Mouse (Mus musculus): ENCODE results near the gene Zbtb49. TPM values are rescaled to one million over a fixed set of nuclear protein-coding genes. Genes with fewer than 3 reads are reported as not detected.

Zbtb49 gene
- polyA plus RNA-seq, 1 experiment = 0.25 TPM

DNA sequence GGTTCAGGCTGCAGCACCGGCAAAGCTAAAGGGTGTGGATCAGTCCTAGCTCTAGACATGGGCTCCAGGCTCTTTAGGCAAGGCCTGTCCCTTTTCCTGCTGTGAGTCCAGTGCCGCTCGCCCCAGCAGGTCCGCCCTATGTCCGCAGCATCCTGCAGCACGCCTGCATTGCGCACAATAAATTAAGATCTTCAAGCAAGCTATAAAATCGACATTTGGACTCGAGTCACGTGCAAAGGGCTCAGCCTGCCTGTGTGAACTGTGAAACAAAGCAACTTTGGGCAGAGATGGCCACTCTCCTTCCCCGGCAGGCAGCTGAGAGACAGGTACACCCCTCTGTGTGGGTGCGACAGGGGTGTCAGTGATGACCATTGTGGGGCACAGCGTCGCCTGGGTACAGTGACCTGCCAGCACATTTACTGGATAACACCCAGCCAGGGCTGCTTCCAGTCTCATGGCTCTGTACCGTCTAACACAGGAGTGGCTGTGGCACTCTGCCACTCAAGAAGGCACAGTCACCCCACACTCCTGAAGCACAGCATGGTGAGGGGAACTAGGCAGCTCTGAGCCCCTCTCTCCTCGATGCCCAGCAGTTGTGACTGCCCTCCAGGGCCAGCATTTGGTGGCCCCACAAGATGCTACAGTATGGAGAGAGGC is 45.9 kb downstream of the Zbtb49 start:
- no peaks in the 10 kb centered on the region for H3K9me3 ChIP-seq (ENCODE audit: control insufficient read depth, low read length)

DNA sequence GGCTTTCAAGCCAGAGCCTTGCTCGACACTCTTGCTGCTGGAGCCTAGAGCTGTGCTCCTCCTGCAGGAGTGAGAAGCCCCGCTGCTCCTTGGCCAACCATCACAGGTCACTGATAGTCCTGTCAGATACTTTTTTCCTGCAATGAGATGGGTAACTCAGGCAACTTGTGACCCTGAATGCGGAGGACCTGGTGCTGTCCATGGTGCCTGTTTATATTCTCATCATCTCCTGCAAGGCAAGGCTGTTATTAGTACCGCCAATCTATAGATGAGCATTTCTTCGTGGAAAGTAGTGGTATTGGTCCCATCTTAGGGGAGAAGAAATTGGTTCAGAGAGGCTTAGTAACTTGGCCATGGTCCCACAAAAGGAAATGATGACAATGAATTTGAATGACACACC is 46.5 kb downstream of the Zbtb49 start:
- Histone ChIP-seq H3K36me3 (ENCODE audit: control insufficient read depth) (no peaks in the 10 kb centered on the region), H3K9me3 (ENCODE audit: control insufficient read depth, low read length) (no peaks in the 10 kb centered on the region), H3K27me3 (ENCODE audit: control insufficient read depth) (no peaks in the 10 kb centered on the region; the same call in 1 of the 2 replicates), H3K4me3 (replicated peaks) (no peak overlapping the region), H3K4me1 (ENCODE audit: control insufficient read depth) (no peaks in the 10 kb centered on the region)
- TF ChIP-seq TAL1 (IDR thresholded peaks at IDR 0.05; ENCODE audit: low read length) = no peak
- TF ChIP-seq GATA1 (IDR thresholded peaks at IDR 0.05; ENCODE audit: low read length) = no peak

More for the DNA sequence above, 45.9 kb downstream of the Zbtb49 start:
- Histone ChIP-seq H3K36me3 (ENCODE audit: control insufficient read depth) (no peaks in the 10 kb centered on the region), H3K4me3 (replicated peaks) (no peak overlapping the region), H3K4me1 (ENCODE audit: control insufficient read depth) (no peaks in the 10 kb centered on the region), H3K27me3 (ENCODE audit: control insufficient read depth) (no peaks in the 10 kb centered on the region; the same call in 1 of the 2 replicates)
- no peak for TF ChIP-seq TAL1 (IDR thresholded peaks at IDR 0.05; ENCODE audit: low read length)
- no peak for TF ChIP-seq GATA1 (IDR thresholded peaks at IDR 0.05; ENCODE audit: low read length)

DNA sequence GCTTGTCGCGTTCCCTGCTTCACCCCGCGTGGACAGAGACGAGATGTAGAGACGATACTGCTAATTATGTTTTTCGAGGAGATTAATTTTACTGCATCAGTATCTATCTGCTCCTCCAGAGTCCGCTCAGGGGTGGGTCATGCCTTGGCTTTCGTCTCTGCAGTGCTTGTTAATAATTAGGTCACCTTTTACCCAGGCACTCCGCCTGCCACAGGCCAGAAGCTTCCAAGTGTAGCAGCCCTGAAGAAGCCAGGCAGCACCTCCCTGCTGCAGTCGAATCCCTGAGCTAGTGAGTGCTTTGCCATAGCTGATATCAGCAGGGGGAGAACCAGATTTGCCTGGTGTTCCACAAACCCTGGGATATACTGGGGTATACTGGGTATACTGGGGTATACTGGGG is 51.8 kb downstream of the Zbtb49 start:
- Histone ChIP-seq H3K4me1 (ENCODE audit: control insufficient read depth) (no peaks in the 10 kb centered on the region), H3K9me3 (ENCODE audit: control insufficient read depth, low read length) (no peaks in the 10 kb centered on the region), H3K27me3 (ENCODE audit: control insufficient read depth) (no peaks in the 10 kb centered on the region), H3K36me3 (ENCODE audit: control insufficient read depth) (no peaks in the 10 kb centered on the region), H3K4me3 (replicated peaks) (no peak overlapping the region)
- no peak for TF ChIP-seq TAL1 (IDR thresholded peaks at IDR 0.05; ENCODE audit: low read length)
- no peak for TF ChIP-seq GATA1 (IDR thresholded peaks at IDR 0.05; ENCODE audit: low read length)

DNA sequence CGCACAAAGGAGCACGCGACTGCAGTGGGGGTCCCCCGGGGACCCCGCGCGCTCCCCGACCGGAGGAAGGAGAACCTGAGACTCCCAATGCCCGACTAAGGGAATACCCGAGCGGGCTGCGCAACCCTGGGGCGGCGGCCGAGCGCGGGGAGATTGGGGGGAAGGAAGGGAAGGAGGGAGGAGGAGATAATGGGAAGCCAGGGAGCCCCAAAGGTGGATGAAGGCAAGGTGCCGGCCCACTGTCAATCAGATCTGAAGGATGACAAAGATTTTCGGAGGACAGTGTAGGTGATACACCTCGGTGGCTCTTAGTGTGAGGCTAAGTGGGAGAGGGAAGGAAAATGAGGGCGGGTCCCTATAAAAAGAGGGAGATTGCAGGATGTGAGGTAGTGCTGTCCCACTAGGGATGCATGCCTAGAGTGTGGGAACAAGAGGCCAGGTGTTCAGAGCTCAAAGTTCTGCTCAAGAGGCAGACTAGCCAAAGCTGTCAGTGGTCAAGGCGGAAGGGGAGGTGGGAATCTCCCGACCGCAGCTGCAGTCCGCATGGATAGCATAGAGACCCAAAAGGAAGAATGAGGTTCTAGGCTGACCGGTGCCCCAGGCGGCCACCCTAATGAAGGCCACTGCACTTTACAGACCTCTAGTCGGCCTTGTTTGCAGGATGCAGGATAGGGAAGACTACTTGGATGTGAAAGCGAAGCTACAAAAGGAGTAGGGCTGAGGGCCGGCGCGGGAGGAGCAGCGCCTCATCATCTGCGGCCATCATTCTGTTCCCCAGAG is 60.4 kb downstream of the Zbtb49 start, which contains the start of gene Nsg1:
Gene Nsg1 (minus strand): TSS at position 274 of the 780 bp plus-strand sequence.
- peak within 1 kb of the TSS; percentile 36 for H3K4me3 ChIP-seq (replicated peaks)
- TF ChIP-seq GATA1 (IDR thresholded peaks at IDR 0.05; ENCODE audit: low read length) = no peak
- no peak for TF ChIP-seq TAL1 (IDR thresholded peaks at IDR 0.05; ENCODE audit: low read length)
- H3K27me3 ChIP-seq (ENCODE audit: control insufficient read depth) = peaks cover 44% of the 10 kb centered on the region
- H3K9me3 ChIP-seq (ENCODE audit: control insufficient read depth, low read length) = no peaks in the 10 kb centered on the region
- no peaks in the 10 kb centered on the region for H3K36me3 ChIP-seq (ENCODE audit: control insufficient read depth)
- no peaks in the 10 kb centered on the region for H3K4me1 ChIP-seq (ENCODE audit: control insufficient read depth)

DNA sequence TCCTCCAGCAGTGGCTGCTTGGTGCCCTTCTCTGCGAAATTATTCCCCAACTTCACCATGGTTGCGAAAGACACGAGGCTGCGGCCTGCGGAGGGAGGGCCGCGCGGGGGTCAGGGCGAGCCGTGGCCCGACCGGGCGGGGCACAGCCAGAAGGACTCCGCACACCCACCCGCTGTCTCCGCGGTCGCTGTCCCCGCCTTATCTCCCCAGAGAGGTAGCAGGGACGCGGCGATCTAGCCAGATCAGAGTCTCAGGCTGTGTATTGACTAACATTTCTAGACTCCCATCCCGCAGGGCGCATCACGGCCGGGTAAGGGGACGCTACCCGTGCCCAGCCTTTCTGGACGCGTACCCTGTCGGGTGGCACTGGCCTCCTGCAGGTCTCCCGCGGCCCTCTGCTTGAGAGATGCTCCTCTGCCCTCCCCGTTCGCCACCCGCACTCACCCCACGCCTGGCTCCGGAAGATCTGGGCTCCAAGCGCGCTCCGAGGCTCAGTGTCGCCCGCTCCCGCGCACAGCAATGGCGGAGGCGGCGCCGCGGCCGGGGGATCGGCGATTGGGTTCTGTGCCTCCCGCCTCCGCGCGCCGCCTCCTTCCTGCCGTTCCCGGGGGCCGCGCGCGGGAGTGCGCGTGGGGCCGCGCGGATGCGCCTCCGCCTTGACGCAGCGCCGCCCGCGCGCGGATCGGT is 61.2 kb downstream of the Zbtb49 start:
- Histone ChIP-seq H3K36me3 (ENCODE audit: control insufficient read depth) (no peaks in the 10 kb centered on the region), H3K4me1 (ENCODE audit: control insufficient read depth) (no peaks in the 10 kb centered on the region), H3K27me3 (ENCODE audit: control insufficient read depth) (peaks cover 44% of the 10 kb centered on the region), H3K4me3 (replicated peaks) (peak overlapping the region; percentile 36), H3K9me3 (ENCODE audit: control insufficient read depth, low read length) (peaks cover 2% of the 10 kb centered on the region; the same call in 1 of the 2 replicates)
- TF ChIP-seq GATA1 (IDR thresholded peaks at IDR 0.05; ENCODE audit: low read length) (no peak), TAL1 (IDR thresholded peaks at IDR 0.05; ENCODE audit: low read length) (no peak)

DNA sequence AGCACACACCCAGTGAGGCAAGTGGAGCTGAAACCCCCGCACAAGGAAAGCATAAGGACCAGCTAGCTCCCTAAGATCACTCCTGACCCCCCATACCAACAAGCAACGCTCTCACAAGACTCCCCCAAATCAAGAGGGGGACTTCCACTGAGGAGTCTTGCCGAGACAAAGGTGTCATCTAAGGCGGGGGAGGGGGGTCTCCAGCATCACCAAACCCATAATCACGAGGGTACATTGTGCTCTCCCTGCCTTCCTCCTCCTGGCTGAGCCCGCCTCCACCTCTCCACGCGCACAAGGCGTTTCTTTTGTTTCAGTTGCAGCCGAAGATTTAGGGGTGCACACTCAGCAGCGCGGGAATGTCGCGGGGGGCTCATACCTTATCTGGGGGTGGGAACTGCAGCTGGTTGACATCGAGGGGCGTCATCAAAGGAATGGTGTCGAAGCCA is 61.7 kb downstream of the Zbtb49 start:
- no peak for TF ChIP-seq TAL1 (IDR thresholded peaks at IDR 0.05; ENCODE audit: low read length)
- TF ChIP-seq GATA1 (IDR thresholded peaks at IDR 0.05; ENCODE audit: low read length) = no peak
- no peak overlapping the region for H3K4me3 ChIP-seq (replicated peaks)
- H3K36me3 ChIP-seq (ENCODE audit: control insufficient read depth) = no peaks in the 10 kb centered on the region
- H3K9me3 ChIP-seq (ENCODE audit: control insufficient read depth, low read length) = peaks cover 2% of the 10 kb centered on the region; the same call in 1 of the 2 replicates
- H3K4me1 ChIP-seq (ENCODE audit: control insufficient read depth) = no peaks in the 10 kb centered on the region
- peaks cover 44% of the 10 kb centered on the region for H3K27me3 ChIP-seq (ENCODE audit: control insufficient read depth)

DNA sequence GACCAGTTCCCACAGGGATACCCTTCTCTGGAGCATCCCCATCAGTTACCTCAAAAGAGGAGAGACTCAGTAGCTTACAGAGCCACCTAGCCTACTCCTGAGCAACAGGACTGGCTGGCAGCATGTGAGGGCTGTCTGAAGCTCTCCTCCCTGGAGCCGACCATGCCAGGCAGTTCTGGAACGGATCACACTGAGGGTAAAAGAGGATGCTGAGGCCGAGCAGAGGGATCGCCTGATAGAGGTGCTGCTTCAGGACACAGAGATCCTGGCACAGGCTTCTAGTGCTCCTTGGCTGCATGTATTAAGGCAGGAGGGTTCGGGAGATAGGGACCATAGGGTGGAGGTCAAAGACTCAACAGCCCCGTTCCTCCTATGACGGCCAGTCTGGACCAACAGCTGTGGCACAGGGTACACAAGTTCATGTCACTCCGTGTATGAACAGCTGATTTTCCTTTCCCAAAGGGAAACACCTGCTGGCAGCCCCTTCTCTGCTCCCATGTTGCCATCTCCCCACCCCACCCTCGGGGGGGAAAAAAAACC is 62.7 kb downstream of the Zbtb49 start:
- peaks cover 2% of the 10 kb centered on the region; the same call in 1 of the 2 replicates for H3K9me3 ChIP-seq (ENCODE audit: control insufficient read depth, low read length)
- H3K4me1 ChIP-seq (ENCODE audit: control insufficient read depth) = no peaks in the 10 kb centered on the region
- peaks cover 44% of the 10 kb centered on the region for H3K27me3 ChIP-seq (ENCODE audit: control insufficient read depth)
- no peak overlapping the region for H3K4me3 ChIP-seq (replicated peaks)
- no peaks in the 10 kb centered on the region for H3K36me3 ChIP-seq (ENCODE audit: control insufficient read depth)
- TF ChIP-seq TAL1 (IDR thresholded peaks at IDR 0.05; ENCODE audit: low read length) (no peak), GATA1 (IDR thresholded peaks at IDR 0.05; ENCODE audit: low read length) (no peak)

DNA sequence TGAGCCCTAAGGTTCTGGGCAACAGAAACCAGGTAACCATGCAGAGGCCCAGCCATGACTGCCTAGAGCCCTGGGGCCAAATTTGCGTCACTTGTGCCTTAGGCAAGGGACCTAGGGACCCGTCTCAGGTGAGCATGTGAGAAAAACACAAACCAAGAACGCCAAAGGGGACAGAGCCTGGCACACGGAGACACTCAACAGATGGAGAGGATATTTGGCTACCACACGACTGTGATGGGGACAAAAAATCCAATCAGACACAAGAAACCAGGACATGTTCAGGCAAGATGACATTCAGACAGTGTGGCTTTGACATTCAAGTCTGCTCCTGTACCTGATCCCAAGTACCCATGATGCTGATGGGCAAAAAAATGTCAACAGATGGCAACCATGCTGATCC is 66.6 kb downstream of the Zbtb49 start:
- Histone ChIP-seq H3K27me3 (ENCODE audit: control insufficient read depth) (peaks cover 17% of the 10 kb centered on the region), H3K9me3 (ENCODE audit: control insufficient read depth, low read length) (peaks cover 2% of the 10 kb centered on the region; the same call in 1 of the 2 replicates), H3K36me3 (ENCODE audit: control insufficient read depth) (no peaks in the 10 kb centered on the region), H3K4me1 (ENCODE audit: control insufficient read depth) (no peaks in the 10 kb centered on the region), H3K4me3 (replicated peaks) (no peak overlapping the region)
- no peak for TF ChIP-seq GATA1 (IDR thresholded peaks at IDR 0.05; ENCODE audit: low read length)
- TF ChIP-seq TAL1 (IDR thresholded peaks at IDR 0.05; ENCODE audit: low read length) = no peak
